Mouse (Mus musculus) heart, embryonic 15.5 days (tissue): ENCODE results near the gene Nepro. TPM values are rescaled to one million over a fixed set of nuclear protein-coding genes. Genes with fewer than 3 reads are reported as not detected.

Experiments
- ATAC-seq: fragments of 200-750 bp; cut with Nextera tagmentation; replicated peaks from 2 replicates; pipeline ENCODE4 v1.8.0; 2017; ENCODE audit warnings: low read depth, moderate TSS enrichment; ENCODE audit not compliant: insufficient number of reproducible peaks, insufficient read depth, low FRiP score
- H3K27ac ChIP-seq: fragments of 300-500 bp; sonication (generic); 2 replicates; pipeline ENCODE4 v1.5.1; 2015; ENCODE audit warnings: mild to moderate bottlenecking, inconsistent platforms
- H3K27me3 ChIP-seq: fragments of 300-500 bp; sonication (generic); 2 replicates; pipeline ENCODE4 v1.6.1; 2015; ENCODE audit warnings: inconsistent platforms
- H3K36me3 ChIP-seq: fragments of 300-500 bp; sonication (generic); 2 replicates; pipeline ENCODE4 v1.6.1; 2015; ENCODE audit warnings: mild to moderate bottlenecking, inconsistent platforms
- H3K4me1 ChIP-seq: fragments of 300-500 bp; sonication (generic); replicated peaks from 2 replicates; pipeline ENCODE4 v1.6.1; 2015; ENCODE audit warnings: inconsistent platforms
- H3K4me2 ChIP-seq: fragments of 300-500 bp; sonication (generic); 2 replicates; pipeline ENCODE4 v1.6.1; 2015; ENCODE audit warnings: inconsistent platforms, mild to moderate bottlenecking, moderate library complexity
- H3K4me3 ChIP-seq: fragments of 300-500 bp; sonication (generic); 2 replicates; pipeline ENCODE4 v1.5.1; 2015; ENCODE audit warnings: mild to moderate bottlenecking, inconsistent platforms
- H3K9ac ChIP-seq: fragments of 300-500 bp; sonication (generic); 2 replicates; pipeline ENCODE4 v1.6.1; 2015; ENCODE audit warnings: mild to moderate bottlenecking, inconsistent platforms
- H3K9me3 ChIP-seq: fragments of 300-500 bp; sonication (generic); replicated peaks from 2 replicates; pipeline ENCODE4 v1.6.1; 2016; ENCODE audit warnings: inconsistent platforms
- WGBS: fragments of 180-500 bp; shearing (Covaris S2); methylation state at CpG from one replicate; pipeline ENCODE4 v1.1.7; 2015; ENCODE audit warnings: mixed read lengths; 5-methylcytosine and 5-hydroxymethylcytosine counted together
- polyA plus RNA-seq: library from polyadenylated mRNA; unstranded; fragments of >200 nt; fragmentation: Nextera tagmentation; extraction: Ambion mirVana; gene quantifications from 2 replicates; pipeline ENCODE4 v1.2.1, GENCODE M21; 2015

The Nepro gene
- polyA plus RNA-seq, 1 experiment from 2014 or later, result 3.7 TPM

GRCm38 (mm10) chr16:44716305-44717140 lies 7.6 kb upstream of the Nepro start:
- Histone ChIP-seq H3K36me3 (no peaks in the 10 kb centered on the region), H3K4me2 (no peak overlapping the region), H3K4me1 (0 out of 2 replicates have a peak, but pooled peaks cover 3% of the 10 kb centered on the region), H3K9ac (no peak overlapping the region), H3K27me3 (no peaks in the 10 kb centered on the region), H3K27ac (0 out of 2 replicates have a peak overlapping the region, but pooled peaks have one; percentile 16), H3K4me3 (no peak overlapping the region), H3K9me3 (no peaks in the 10 kb centered on the region)
- 40% methylated on average over 10 of the region's 10 CpGs for WGBS
- no peak for ATAC-seq

- no peak overlapping the region for H3K4me2 ChIP-seq
- 77% methylated on average over 2 of the region's 2 CpGs for WGBS
- no peaks in the 10 kb centered on the region for H3K36me3 ChIP-seq
- H3K9me3 ChIP-seq, result no peaks in the 10 kb centered on the region
- no peaks in the 10 kb centered on the region for H3K27me3 ChIP-seq
- H3K4me1 ChIP-seq, result 0 out of 2 replicates have a peak, but pooled peaks cover 3% of the 10 kb centered on the region
- H3K27ac ChIP-seq, result no peak overlapping the region
- no peak for ATAC-seq
- no peak overlapping the region for H3K4me3 ChIP-seq
- no peak overlapping the region for H3K9ac ChIP-seq
These were observed 6.9 kb upstream of the Nepro start for GRCm38 (mm10) chr16:44717141-44717634.

GRCm38 (mm10) chr16:44717838-44718237 lies 6.3 kb upstream of the Nepro start:
- 73% methylated on average over 2 of the region's 2 CpGs for WGBS
- no peak for ATAC-seq
- no peak overlapping the region for H3K4me3 ChIP-seq

GRCm38 (mm10) chr16:44719349-44719748 lies 4.8 kb upstream of the Nepro start:
- Histone ChIP-seq H3K27ac (no peak overlapping the region), H3K36me3 (no peaks in the 10 kb centered on the region), H3K4me3 (no peak overlapping the region), H3K4me2 (no peak overlapping the region), H3K9ac (no peak overlapping the region), H3K9me3 (no peaks in the 10 kb centered on the region), H3K4me1 (peaks cover 12% of the 10 kb centered on the region), H3K27me3 (no peaks in the 10 kb centered on the region)
- 51% methylated on average over 7 of the region's 7 CpGs for WGBS
- no peak for ATAC-seq

More at GRCm38 (mm10) chr16:44717838-44718237, 6.3 kb upstream of the Nepro start:
- no peaks in the 10 kb centered on the region for H3K27me3 ChIP-seq
- no peaks in the 10 kb centered on the region for H3K36me3 ChIP-seq
- no peaks in the 10 kb centered on the region for H3K9me3 ChIP-seq
- no peak overlapping the region for H3K4me2 ChIP-seq
- peaks cover 7% of the 10 kb centered on the region for H3K4me1 ChIP-seq
- H3K27ac ChIP-seq, result no peak overlapping the region
- no peak overlapping the region for H3K9ac ChIP-seq

GRCm38 (mm10) chr16:44720518-44720917 lies 3.6 kb upstream of the Nepro start:
- Histone ChIP-seq H3K4me3 (no peak overlapping the region), H3K27ac (no peak overlapping the region), H3K4me2 (no peak overlapping the region), H3K27me3 (no peaks in the 10 kb centered on the region), H3K9ac (no peak overlapping the region), H3K36me3 (no peaks in the 10 kb centered on the region), H3K9me3 (no peaks in the 10 kb centered on the region), H3K4me1 (peaks cover 18% of the 10 kb centered on the region)
- WGBS, result 81% methylated on average over 3 of the region's 3 CpGs
- no peak for ATAC-seq

GRCm38 (mm10) chr16:44722666-44723065 lies 1.4 kb upstream of the Nepro start:
- Histone ChIP-seq H3K4me1 (peaks cover 21% of the 10 kb centered on the region), H3K4me3 (no peak overlapping the region), H3K27me3 (no peaks in the 10 kb centered on the region), H3K9me3 (no peaks in the 10 kb centered on the region), H3K36me3 (no peaks in the 10 kb centered on the region), H3K9ac (no peak overlapping the region), H3K27ac (peak overlapping the region; percentile 12), H3K4me2 (no peak overlapping the region)
- WGBS, result 47% methylated on average over 2 of the region's 2 CpGs
- ATAC-seq, result no peak

- Histone ChIP-seq H3K9ac (peak overlapping the region; percentile 85), H3K36me3 (0 out of 2 replicates have a peak, but pooled peaks cover 9% of the 10 kb centered on the region), H3K4me1 (peaks cover 21% of the 10 kb centered on the region), H3K27me3 (no peaks in the 10 kb centered on the region), H3K4me2 (peak overlapping the region; percentile 81), H3K4me3 (peak overlapping the region; percentile 92), H3K9me3 (no peaks in the 10 kb centered on the region), H3K27ac (peak overlapping the region; percentile 94)
- ATAC-seq, result no peak
- WGBS, result 0% methylated on average over 14 of the region's 14 CpGs
These were observed 746 bp downstream of the Nepro start for GRCm38 (mm10) chr16:44724847-44725246.

- Histone ChIP-seq H3K4me1 (peaks cover 21% of the 10 kb centered on the region), H3K27ac (peak overlapping the region; percentile 94), H3K36me3 (0 out of 2 replicates have a peak, but pooled peaks cover 9% of the 10 kb centered on the region), H3K27me3 (no peaks in the 10 kb centered on the region), H3K4me2 (peak overlapping the region; percentile 81), H3K9ac (peak overlapping the region; percentile 85), H3K4me3 (peak overlapping the region; percentile 92), H3K9me3 (no peaks in the 10 kb centered on the region)
- ATAC-seq, result no peak
- WGBS, result 39% methylated on average over 14 of the region's 14 CpGs
These were observed 1.5 kb downstream of the Nepro start for GRCm38 (mm10) chr16:44725286-44726223.

GRCm38 (mm10) chr16:44727525-44727924 lies 3.4 kb downstream of the Nepro start:
- 93% methylated on average over 3 of the region's 3 CpGs for WGBS
- Histone ChIP-seq H3K36me3 (peaks cover 25% of the 10 kb centered on the region), H3K9me3 (no peaks in the 10 kb centered on the region), H3K4me1 (peaks cover 21% of the 10 kb centered on the region), H3K4me2 (no peak overlapping the region), H3K9ac (no peak overlapping the region), H3K27me3 (no peaks in the 10 kb centered on the region), H3K27ac (no peak overlapping the region), H3K4me3 (no peak overlapping the region)
- no peak for ATAC-seq

GRCm38 (mm10) chr16:44734059-44734458 lies 10.0 kb downstream of the Nepro start:
- no peak for ATAC-seq
- no peak overlapping the region for H3K4me3 ChIP-seq
- no peaks in the 10 kb centered on the region for H3K4me1 ChIP-seq
- no peak overlapping the region for H3K4me2 ChIP-seq
- 74% methylated on average over 3 of the region's 3 CpGs for WGBS
- H3K36me3 ChIP-seq, result peaks cover 78% of the 10 kb centered on the region
- no peaks in the 10 kb centered on the region for H3K27me3 ChIP-seq
- no peak overlapping the region for H3K9ac ChIP-seq
- no peak overlapping the region for H3K27ac ChIP-seq
- H3K9me3 ChIP-seq, result no peaks in the 10 kb centered on the region

GRCm38 (mm10) chr16:44735676-44736075 lies 11.6 kb downstream of the Nepro start:
- Histone ChIP-seq H3K36me3 (peaks cover 80% of the 10 kb centered on the region), H3K27me3 (no peaks in the 10 kb centered on the region)

More at GRCm38 (mm10) chr16:44735676-44736075, 11.6 kb downstream of the Nepro start:
- Histone ChIP-seq H3K4me1 (no peaks in the 10 kb centered on the region), H3K4me3 (no peak overlapping the region), H3K9me3 (no peaks in the 10 kb centered on the region), H3K9ac (no peak overlapping the region), H3K4me2 (no peak overlapping the region), H3K27ac (no peak overlapping the region)
- 84% methylated on average over 5 of the region's 5 CpGs for WGBS
- ATAC-seq, result no peak
